Mouse (Mus musculus) brain, embryonic 14.5 days (tissue): ENCODE data around the gene Dpp8.

Source experiments
- CTCF ChIP-seq: fragments of 200-500 bp; IDR thresholded peaks from 2 replicates; pipeline ENCODE4 v1.5.1; 2012; ENCODE audit warnings: inconsistent platforms, mild to moderate bottlenecking, moderate library complexity, borderline replicate concordance; ENCODE audit not compliant: insufficient read depth, insufficient read length; ENCODE audit errors: extremely low read depth
- POLR2A ChIP-seq: fragments of 200-500 bp; IDR thresholded peaks from 2 replicates; pipeline ENCODE4 v1.6.1; 2012; ENCODE audit warnings: mild to moderate bottlenecking, inconsistent platforms, borderline replicate concordance; ENCODE audit not compliant: poor library complexity, insufficient read depth, insufficient read length, severe bottlenecking; ENCODE audit errors: extremely low read depth

DNA sequence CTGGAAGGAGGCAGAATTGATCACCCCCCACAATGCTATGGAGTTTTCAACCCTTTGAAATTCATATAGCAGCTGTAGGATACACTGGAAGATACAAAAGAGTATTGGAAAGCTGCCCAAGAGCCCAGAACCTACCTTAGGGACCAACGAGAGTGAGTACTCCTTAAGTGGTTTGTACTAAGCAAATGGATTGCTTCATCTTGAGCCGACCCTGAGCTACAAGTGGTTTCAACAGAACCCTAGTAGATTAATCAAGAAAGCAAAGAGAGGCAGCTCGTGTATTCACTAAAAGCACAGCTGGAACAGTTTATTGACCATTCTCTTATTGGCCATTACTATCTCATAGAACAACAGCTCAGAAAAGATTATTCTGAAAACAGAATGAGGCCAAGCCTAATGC, 13.1 kb upstream of the Dpp8 start:
- no peak for TF ChIP-seq CTCF
- TF ChIP-seq POLR2A: no peak
